Mouse (Mus musculus): ENCODE data around the gene Atg9a. TPM values are rescaled to one million over a fixed set of nuclear protein-coding genes. Genes with fewer than 3 reads are reported as not detected.
A peak's percentile ranks its signal among the peaks of the same experiment; 100 is the strongest.

Atg9a gene
- polyA plus RNA-seq, 2 experiments = 16.4 to 17.4 TPM

DNA sequence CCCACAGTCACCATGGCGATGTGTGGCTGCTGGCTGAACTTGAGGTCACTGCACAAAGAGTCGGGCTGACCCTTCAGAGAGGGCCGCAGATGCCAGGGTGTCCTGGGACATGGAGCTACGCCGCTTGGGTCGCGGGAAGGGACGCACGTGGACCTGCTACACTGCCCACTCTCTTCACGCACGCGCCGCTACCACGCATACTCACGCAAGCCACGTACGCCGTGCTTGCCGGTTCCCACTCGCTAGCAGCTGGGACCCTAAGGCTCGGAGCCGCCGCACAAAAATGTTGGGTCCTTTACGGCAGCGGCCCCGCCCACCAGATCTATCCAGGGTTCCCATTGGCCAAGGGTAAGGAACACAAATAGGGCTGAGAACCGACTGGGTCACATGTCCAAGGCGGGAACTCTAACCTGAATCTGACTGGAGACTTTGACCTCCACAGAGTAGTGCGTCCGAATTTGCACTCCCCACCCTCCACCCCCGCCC lies 11.8 kb downstream of the Atg9a start, which contains the start of gene Abcb6:
Gene Abcb6 (minus strand): TSS at position 288 of the 486 bp plus-strand sequence.
- Histone ChIP-seq H3K27ac (peak within 1 kb of the TSS; percentile 95), H3K9me3 (ENCODE audit: control insufficient read depth, low read length) (no peaks in the 10 kb centered on the region), H3K36me3 (replicated peaks; ENCODE audit: control insufficient read depth, insufficient read depth, low read depth) (peaks cover 70% of the 10 kb centered on the region), H3K4me3 (ENCODE audit: insufficient read depth in 1 of 2, low read depth in 2 of 2, low read length in 2 of 2) (peak within 1 kb of the TSS; percentile 61 to 70), H3K4me2 (ENCODE audit: low read depth) (peak within 1 kb of the TSS; percentile 79), H3K4me1 (replicated peaks; ENCODE audit: control insufficient read depth in 2 of 2, insufficient read depth in 2 of 2, low read length in 1 of 2) (peaks cover 16 to 18% of the 10 kb centered on the region in 2 experiments), H3K9ac (replicated peaks) (peak within 1 kb of the TSS; percentile 96), H3K27me3 (ENCODE audit: control insufficient read depth, insufficient read depth, low read length) (no peaks in the 10 kb centered on the region)
- WGBS (ENCODE audit: insufficient replicate concordance) = under 1% methylated on average over 31 of the region's 31 CpGs
- TF ChIP-seq EP300 (IDR thresholded peaks at IDR 0.05; ENCODE audit: low read depth) (no peak), CTCF (IDR thresholded peaks at IDR 0.05; ENCODE audit: low read depth) (no peak)
- DNase-seq (ENCODE audit: low read depth in 3 of 3, low spot score in 3 of 3) (peak; percentile 90 to 92 (median 92)), ATAC-seq (ENCODE audit: insufficient read depth) (peak; percentile 87)

DNA sequence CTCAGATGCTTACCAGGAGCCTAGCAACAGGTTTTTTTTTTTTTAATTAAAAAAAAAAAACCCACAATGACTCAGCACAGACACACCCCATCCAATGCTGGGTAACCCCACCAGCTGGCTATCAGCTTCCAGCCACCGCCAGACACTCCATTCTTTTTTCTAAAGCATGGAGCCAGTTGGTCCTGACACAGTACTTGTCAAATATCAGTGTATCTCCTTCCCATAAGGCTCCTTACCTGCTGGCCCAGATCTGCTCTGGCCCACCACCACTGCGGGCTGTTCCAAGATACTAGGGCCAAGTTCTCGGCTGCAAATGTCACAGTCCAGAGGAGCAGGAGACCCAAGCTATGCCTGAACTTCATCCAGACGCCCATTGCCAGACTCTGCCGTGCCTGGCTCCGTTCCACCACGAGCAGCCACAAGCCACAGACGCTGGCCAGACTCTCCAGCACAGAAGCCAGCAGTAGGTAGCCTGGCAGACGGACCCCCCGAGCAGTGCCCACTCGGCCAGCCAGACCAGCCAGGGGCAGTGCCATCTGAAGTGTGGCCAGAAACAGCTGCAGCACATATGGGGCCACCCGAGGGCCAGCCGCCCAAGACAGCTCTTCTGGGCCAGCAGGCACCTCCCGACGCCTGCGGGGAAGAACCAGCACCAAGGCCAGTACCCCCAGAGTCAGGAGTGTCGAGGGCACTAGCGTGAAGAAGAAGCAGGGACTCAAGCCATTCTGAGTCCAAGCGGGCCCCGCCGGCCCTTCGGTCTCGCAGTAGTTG lies 12.5 kb downstream of the Atg9a start:
- DNase-seq (ENCODE audit: low read depth in 3 of 3, low spot score in 3 of 3) (peak; percentile 79 to 84 (median 83)), ATAC-seq (ENCODE audit: insufficient read depth) (peak; percentile 77)
- Histone ChIP-seq H3K4me1 (replicated peaks; ENCODE audit: control insufficient read depth in 2 of 2, insufficient read depth in 2 of 2, low read length in 1 of 2) (peaks cover 16 to 18% of the 10 kb centered on the region in 2 experiments), H3K4me3 (ENCODE audit: insufficient read depth in 1 of 2, low read depth in 2 of 2, low read length in 2 of 2) (peak overlapping the region; percentile 61 to 70), H3K4me2 (ENCODE audit: low read depth) (peak overlapping the region; percentile 79), H3K9ac (replicated peaks) (peak overlapping the region; percentile 96), H3K27me3 (ENCODE audit: control insufficient read depth, insufficient read depth, low read length) (no peaks in the 10 kb centered on the region), H3K9me3 (ENCODE audit: control insufficient read depth, low read length) (no peaks in the 10 kb centered on the region), H3K27ac (peak overlapping the region; percentile 95), H3K36me3 (replicated peaks; ENCODE audit: control insufficient read depth, insufficient read depth, low read depth) (peaks cover 70% of the 10 kb centered on the region)
- TF ChIP-seq EP300 (IDR thresholded peaks at IDR 0.05; ENCODE audit: low read depth) = peak; percentile 71
- TF ChIP-seq CTCF (IDR thresholded peaks at IDR 0.05; ENCODE audit: low read depth) = no peak
- WGBS (ENCODE audit: insufficient replicate concordance) = 1% methylated on average over 23 of the region's 23 CpGs

DNA sequence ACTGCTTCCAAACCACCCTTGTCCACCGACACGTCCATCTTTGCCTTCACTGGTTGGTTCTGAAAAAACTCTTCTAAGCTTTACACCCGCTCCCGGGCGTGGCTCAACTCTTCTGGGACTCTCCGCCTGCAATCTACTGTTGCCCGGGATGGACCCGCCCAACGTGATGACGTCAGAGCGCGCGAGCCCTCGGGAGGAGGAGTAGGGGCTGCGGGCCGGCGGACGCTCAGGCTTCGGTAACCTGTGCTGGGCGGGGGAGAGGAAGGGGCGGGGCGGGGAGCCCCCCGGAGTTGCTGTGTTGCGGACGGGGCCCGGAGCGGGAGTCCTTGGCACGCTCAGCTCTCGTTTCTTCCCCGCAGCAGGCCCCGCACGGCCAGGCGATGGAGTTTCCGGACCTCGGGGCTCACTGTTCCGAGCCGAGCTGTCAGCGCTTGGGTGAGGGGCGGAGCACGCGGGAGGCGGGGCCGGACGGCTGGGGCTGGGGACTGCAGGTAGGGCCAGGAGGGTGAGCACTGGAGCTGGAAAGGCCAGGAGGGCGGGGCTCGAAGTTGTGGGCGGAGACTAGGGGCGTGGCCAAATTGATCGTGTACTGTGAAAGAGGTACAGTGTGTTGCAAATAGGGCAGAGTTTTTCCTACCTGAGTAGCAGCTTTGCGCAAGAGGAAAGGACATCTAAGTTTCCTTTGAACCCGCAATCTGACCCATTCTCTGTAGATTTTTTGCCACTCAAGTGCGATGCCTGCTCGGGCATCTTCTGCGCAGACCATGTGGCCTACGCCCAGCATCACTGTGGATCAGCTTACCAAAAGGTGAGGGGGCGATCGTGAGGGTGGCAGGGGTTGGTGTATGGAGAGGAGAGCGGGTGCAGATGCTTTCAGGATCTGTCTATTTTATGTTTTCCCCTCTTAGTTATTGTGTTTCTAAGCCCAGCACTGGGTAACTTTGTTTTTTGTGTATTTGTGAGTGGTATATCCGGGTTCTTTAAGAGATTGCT lies 23.2 kb downstream of the Atg9a start, which contains the start of gene Zfand2b:
Gene Zfand2b (plus strand): TSS at position 175 of the 993 bp plus-strand sequence.
- peak; percentile 97 for ATAC-seq (ENCODE audit: insufficient read depth)
- H3K9ac ChIP-seq (replicated peaks) = peak within 1 kb of the TSS; percentile 77
- H3K27ac ChIP-seq = peak within 1 kb of the TSS; percentile 91
- TF ChIP-seq EP300 (IDR thresholded peaks at IDR 0.05; ENCODE audit: low read depth) (peak; percentile 1; the same call in 1 of the 2 replicates), CTCF (IDR thresholded peaks at IDR 0.05; ENCODE audit: low read depth) (peak; percentile 28; the same call in 1 of the 2 replicates)
- H3K27me3 ChIP-seq (ENCODE audit: control insufficient read depth, insufficient read depth, low read length) = no peaks in the 10 kb centered on the region
- H3K36me3 ChIP-seq (replicated peaks; ENCODE audit: control insufficient read depth, insufficient read depth, low read depth) = peaks cover 43% of the 10 kb centered on the region
- DNase-seq (ENCODE audit: low read depth in 3 of 3, low spot score in 3 of 3) = peak; percentile 93 to 95 (median 93)
- H3K4me3 ChIP-seq (ENCODE audit: insufficient read depth in 1 of 2, low read depth in 2 of 2, low read length in 2 of 2) = peak within 1 kb of the TSS; percentile 73
- H3K4me2 ChIP-seq (ENCODE audit: low read depth) = peak within 1 kb of the TSS; percentile 85
- no peaks in the 10 kb centered on the region for H3K9me3 ChIP-seq (ENCODE audit: control insufficient read depth, low read length)
- WGBS (ENCODE audit: insufficient replicate concordance) = 2% methylated on average over 59 of the region's 59 CpGs
- H3K4me1 ChIP-seq (replicated peaks; ENCODE audit: control insufficient read depth in 2 of 2, insufficient read depth in 2 of 2, low read length in 1 of 2) = peaks cover 19 to 24% of the 10 kb centered on the region in 2 experiments

DNA sequence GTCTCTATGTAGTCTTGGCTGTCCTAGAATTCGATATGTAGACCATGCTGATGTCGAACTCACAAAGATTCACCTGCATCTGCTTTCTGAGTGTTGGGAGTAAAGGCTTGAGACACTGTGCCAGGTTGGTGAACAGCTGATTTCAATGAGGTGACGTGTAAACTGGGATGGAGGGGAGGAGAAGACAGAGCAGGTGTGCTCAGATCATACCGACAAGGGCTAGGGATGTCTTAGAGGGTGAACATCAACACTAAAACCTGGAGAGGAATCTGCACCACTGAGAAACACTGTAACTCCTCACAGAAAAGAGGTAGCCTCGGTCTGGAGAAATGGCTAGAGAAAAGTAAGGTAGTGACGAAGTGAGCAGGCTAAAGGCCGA lies 23.9 kb downstream of the Atg9a start:
- DNase-seq (ENCODE audit: low read depth in 3 of 3, low spot score in 3 of 3) (no peak), ATAC-seq (ENCODE audit: insufficient read depth) (peak; percentile 22)
- Histone ChIP-seq H3K9ac (replicated peaks) (peak overlapping the region; percentile 77), H3K27me3 (ENCODE audit: control insufficient read depth, insufficient read depth, low read length) (no peaks in the 10 kb centered on the region), H3K9me3 (ENCODE audit: control insufficient read depth, low read length) (no peaks in the 10 kb centered on the region), H3K27ac (peak overlapping the region; percentile 91), H3K36me3 (replicated peaks; ENCODE audit: control insufficient read depth, insufficient read depth, low read depth) (peaks cover 36% of the 10 kb centered on the region), H3K4me3 (ENCODE audit: insufficient read depth in 1 of 2, low read depth in 2 of 2, low read length in 2 of 2) (peak overlapping the region; percentile 63 to 73), H3K4me1 (replicated peaks; ENCODE audit: control insufficient read depth in 2 of 2, insufficient read depth in 2 of 2, low read length in 1 of 2) (peaks cover 19 to 24% of the 10 kb centered on the region in 2 experiments), H3K4me2 (ENCODE audit: low read depth) (peak overlapping the region; percentile 85)
- TF ChIP-seq CTCF (IDR thresholded peaks at IDR 0.05; ENCODE audit: low read depth) = no peak
- no peak for TF ChIP-seq EP300 (IDR thresholded peaks at IDR 0.05; ENCODE audit: low read depth)
- WGBS (ENCODE audit: insufficient replicate concordance) = 8% methylated on average over 7 of the region's 7 CpGs

Measured in liver, embryonic 14.5 days (tissue).